ENCODE assay signal across 16 mouse cellular contexts in genomic region chr14:12406588-12406987, GRCm38 (mm10). TPM values are rescaled to one million over a fixed set of nuclear protein-coding genes. Genes with fewer than 3 reads are reported as not detected.
A peak's percentile ranks its signal among the peaks of the same experiment; 100 is the strongest.
DNase-seq lines count a peak whose midpoint lies in the region; ATAC-seq and TF ChIP-seq lines count a peak whose summit lies in the region.
"Had no signal": no experiment of that assay in that cellular context is flagged by ENCODE, and none has a peak within 500 bp of the region (broad histone marks: within the 10 kb centered on the region; RNA-seq: fewer than 3 reads in every experiment).

No protein-coding gene starts in this region.

- H3K9me3 ChIP-seq in hindbrain, embryonic 16.5 days (ENCODE audit: control insufficient read depth, low read length), result no peaks in the 10 kb centered on the region
- no peaks in the 10 kb centered on the region for H3K9me3 ChIP-seq in hindbrain, embryonic 11.5 days (ENCODE audit: control insufficient read depth, low read length)
- H3K9me3 ChIP-seq in midbrain, embryonic 14.5 days (ENCODE audit: control insufficient read depth, low read length), result no peaks in the 10 kb centered on the region
- H3K9me3 ChIP-seq in midbrain, embryonic 15.5 days, result no peaks in the 10 kb centered on the region
- H3K9me3 ChIP-seq in intestine, postnatal 0 days (ENCODE audit: control insufficient read depth), result no peaks in the 10 kb centered on the region
- H3K9me3 ChIP-seq in intestine, embryonic 15.5 days, result no peaks in the 10 kb centered on the region
- H3K9me3 ChIP-seq: embryonic facial prominence, embryonic 15.5 days; stomach, embryonic 15.5 days had no signal

- 57% methylated on average over 10 of the region's 10 CpGs for WGBS in hindbrain, embryonic 16.5 days
- 89% methylated on average over 10 of the region's 10 CpGs for WGBS in hindbrain, embryonic 11.5 days
- 48% methylated on average over 10 of the region's 10 CpGs for WGBS in midbrain, embryonic 14.5 days
- 55% methylated on average over 10 of the region's 10 CpGs for WGBS in midbrain, embryonic 15.5 days
- WGBS in intestine, postnatal 0 days, result 57% methylated on average over 10 of the region's 10 CpGs
- 60% methylated on average over 10 of the region's 10 CpGs for WGBS in intestine, embryonic 15.5 days

- no peak overlapping the region for H3K9ac ChIP-seq in hindbrain, embryonic 16.5 days (ENCODE audit: low read depth, low read length)
- H3K9ac ChIP-seq in hindbrain, embryonic 11.5 days (ENCODE audit: low read depth, low read length), result no peak overlapping the region
- H3K9ac ChIP-seq in midbrain, embryonic 14.5 days (replicated peaks; ENCODE audit: low read length), result no peak overlapping the region
- H3K9ac ChIP-seq in midbrain, embryonic 15.5 days, result no peak overlapping the region
- no peak overlapping the region for H3K9ac ChIP-seq in intestine, postnatal 0 days (ENCODE audit: low read depth, low read length)
- no peak overlapping the region for H3K9ac ChIP-seq in intestine, embryonic 15.5 days
- H3K9ac ChIP-seq: embryonic facial prominence, embryonic 15.5 days; liver, embryonic 14.5 days; stomach, embryonic 15.5 days had no signal

- no peak overlapping the region for H3K4me3 ChIP-seq in hindbrain, embryonic 16.5 days (ENCODE audit: low read length)
- H3K4me3 ChIP-seq in hindbrain, embryonic 11.5 days (ENCODE audit: low read depth, low read length), result no peak overlapping the region
- no peak overlapping the region for H3K4me3 ChIP-seq in midbrain, embryonic 14.5 days (replicated peaks; ENCODE audit: low read depth, low read length)
- H3K4me3 ChIP-seq in midbrain, embryonic 15.5 days, result no peak overlapping the region
- H3K4me3 ChIP-seq in intestine, postnatal 0 days (ENCODE audit: low read depth, low read length), result no peak overlapping the region
- no peak overlapping the region for H3K4me3 ChIP-seq in intestine, embryonic 15.5 days (replicated peaks)
- H3K4me3 ChIP-seq: embryonic facial prominence, embryonic 15.5 days; stomach, embryonic 15.5 days had no signal

- no peak for TF ChIP-seq CTCF in intestine, postnatal 0 days (IDR thresholded peaks at IDR 0.05; ENCODE audit: low read depth)

- 0 out of 2 replicates have a peak, but pooled peaks have one; percentile 48 for ATAC-seq in hindbrain, embryonic 16.5 days
- ATAC-seq in hindbrain, embryonic 11.5 days (ENCODE audit: low FRiP score), result no peak
- ATAC-seq in midbrain, embryonic 14.5 days (ENCODE audit: low FRiP score, low TSS enrichment), result peak; percentile 40; the same call in 1 of the 2 replicates
- ATAC-seq in midbrain, embryonic 15.5 days (replicated peaks), result no peak
- no peak for ATAC-seq in intestine, postnatal 0 days
- no peak for ATAC-seq in intestine, embryonic 15.5 days
- ATAC-seq: CD4-positive, CD25-positive, alpha-beta regulatory T cell, adult 4 months had no signal

- no peak overlapping the region for H3K4me2 ChIP-seq in hindbrain, embryonic 16.5 days (ENCODE audit: low read length)
- no peak overlapping the region for H3K4me2 ChIP-seq in hindbrain, embryonic 11.5 days (replicated peaks; ENCODE audit: low read depth, low read length)
- H3K4me2 ChIP-seq in midbrain, embryonic 14.5 days (ENCODE audit: low read length), result no peak overlapping the region
- no peak overlapping the region for H3K4me2 ChIP-seq in midbrain, embryonic 15.5 days
- H3K4me2 ChIP-seq in intestine, postnatal 0 days (replicated peaks; ENCODE audit: low read depth), result no peak overlapping the region
- H3K4me2 ChIP-seq in intestine, embryonic 15.5 days (replicated peaks), result no peak overlapping the region
- H3K4me2 ChIP-seq: embryonic facial prominence, embryonic 15.5 days; stomach, embryonic 15.5 days had no signal

- H3K27ac ChIP-seq in hindbrain, embryonic 16.5 days (ENCODE audit: low read depth, low read length), result no peak overlapping the region
- H3K27ac ChIP-seq in hindbrain, embryonic 11.5 days (ENCODE audit: low read depth, low read length), result no peak overlapping the region
- no peak overlapping the region for H3K27ac ChIP-seq in midbrain, embryonic 14.5 days (replicated peaks; ENCODE audit: low read depth, low read length)
- H3K27ac ChIP-seq in midbrain, embryonic 15.5 days, result no peak overlapping the region
- no peak overlapping the region for H3K27ac ChIP-seq in intestine, postnatal 0 days (ENCODE audit: low read depth, low read length)
- no peak overlapping the region for H3K27ac ChIP-seq in intestine, embryonic 15.5 days
- H3K27ac ChIP-seq: embryonic facial prominence, embryonic 15.5 days; liver, embryonic 14.5 days; macrophage; stomach, embryonic 15.5 days had no signal

- H3K27me3 ChIP-seq in hindbrain, embryonic 16.5 days (replicated peaks; ENCODE audit: control insufficient read depth, insufficient read depth, low read length), result no peaks in the 10 kb centered on the region
- peaks cover 7% of the 10 kb centered on the region for H3K27me3 ChIP-seq in hindbrain, embryonic 11.5 days (ENCODE audit: control insufficient read depth, insufficient read depth, low read length)
- H3K27me3 ChIP-seq in midbrain, embryonic 14.5 days (ENCODE audit: control insufficient read depth, insufficient read depth, low read length), result peaks cover 31% of the 10 kb centered on the region
- peaks cover 25% of the 10 kb centered on the region for H3K27me3 ChIP-seq in midbrain, embryonic 15.5 days (replicated peaks)
- H3K27me3 ChIP-seq in intestine, postnatal 0 days (replicated peaks; ENCODE audit: control insufficient read depth, insufficient read depth, low read length), result no peaks in the 10 kb centered on the region
- no peaks in the 10 kb centered on the region for H3K27me3 ChIP-seq in intestine, embryonic 15.5 days (replicated peaks)
- H3K27me3 ChIP-seq: embryonic facial prominence, embryonic 15.5 days; stomach, embryonic 15.5 days had no signal

- DNase-seq in hindbrain, embryonic 11.5 days (ENCODE audit: low spot score), result no peak
- peak; percentile 55 for DNase-seq in midbrain, embryonic 14.5 days
- peak; percentile 30 for DNase-seq in cerebellum, adult 11 months
- DNase-seq in cerebellum, postnatal 36 days, result peak; percentile 56 to 58
- DNase-seq: heart, postnatal 14 days had no signal

- peaks cover 7% of the 10 kb centered on the region for H3K36me3 ChIP-seq in hindbrain, embryonic 16.5 days (ENCODE audit: control insufficient read depth, insufficient read depth, low read length)
- no peaks in the 10 kb centered on the region for H3K36me3 ChIP-seq in hindbrain, embryonic 11.5 days (ENCODE audit: control insufficient read depth, insufficient read depth, low read length)
- H3K36me3 ChIP-seq in midbrain, embryonic 14.5 days (ENCODE audit: control insufficient read depth, insufficient read depth, low read length), result peaks cover 12% of the 10 kb centered on the region; the same call in 1 of the 2 replicates
- H3K36me3 ChIP-seq in midbrain, embryonic 15.5 days (replicated peaks), result peaks cover 13% of the 10 kb centered on the region; the same call in 1 of the 2 replicates
- no peaks in the 10 kb centered on the region for H3K36me3 ChIP-seq in intestine, postnatal 0 days (ENCODE audit: control insufficient read depth, insufficient read depth)
- no peaks in the 10 kb centered on the region for H3K36me3 ChIP-seq in intestine, embryonic 15.5 days
- H3K36me3 ChIP-seq: embryonic facial prominence, embryonic 15.5 days; stomach, embryonic 15.5 days had no signal

- no peaks in the 10 kb centered on the region for H3K4me1 ChIP-seq in hindbrain, embryonic 16.5 days (ENCODE audit: control insufficient read depth, insufficient read depth, low read depth, low read length)
- no peaks in the 10 kb centered on the region for H3K4me1 ChIP-seq in hindbrain, embryonic 11.5 days (replicated peaks; ENCODE audit: control insufficient read depth, insufficient read depth, low read length)
- H3K4me1 ChIP-seq in midbrain, embryonic 14.5 days (ENCODE audit: control insufficient read depth, insufficient read depth, low read length), result no peaks in the 10 kb centered on the region
- H3K4me1 ChIP-seq in midbrain, embryonic 15.5 days, result no peaks in the 10 kb centered on the region
- H3K4me1 ChIP-seq in intestine, postnatal 0 days (replicated peaks; ENCODE audit: control insufficient read depth, insufficient read depth, low read length), result no peaks in the 10 kb centered on the region
- H3K4me1 ChIP-seq in intestine, embryonic 15.5 days (replicated peaks), result no peaks in the 10 kb centered on the region
- H3K4me1 ChIP-seq: embryonic facial prominence, embryonic 15.5 days; stomach, embryonic 15.5 days had no signal

RNA-seq across cellular contexts. Expression of gene Fezf2, which starts 58.6 kb away (rescaled TPM):
- 0.06 and 2.3 TPM in 2 replicates for polyA plus RNA-seq in hindbrain, embryonic 16.5 days (2015; fragmentation: Nextera tagmentation; extraction: Ambion mirVana)
- not detected in 2 replicates for polyA plus RNA-seq in hindbrain, embryonic 11.5 days (2014; fragmentation: Nextera tagmentation; extraction: Ambion mirVana)
- 0.09 TPM in 1 of 2 replicates, not detected in the other for polyA plus RNA-seq in midbrain, embryonic 14.5 days (2014; fragmentation: Nextera tagmentation; extraction: Ambion mirVana)
- polyA plus RNA-seq in midbrain, embryonic 15.5 days (2015; fragmentation: Nextera tagmentation; extraction: Ambion mirVana), result 4.1 and 4.2 TPM in 2 replicates
- polyA plus RNA-seq in intestine, postnatal 0 days (2015; fragmentation: Nextera tagmentation; extraction: Ambion mirVana), result not detected in 2 replicates
- polyA plus RNA-seq in intestine, embryonic 15.5 days (2015; fragmentation: Nextera tagmentation; extraction: Ambion mirVana), result not detected in 2 replicates
- polyA plus RNA-seq: CD4-positive, CD25-positive, alpha-beta regulatory T cell, adult 4 months; intestine, embryonic 14.5 days; liver, embryonic 14.5 days; macrophage; stomach, embryonic 15.5 days; urinary bladder, adult 2 months had no signal

Comparison
In these comparisons a context has a peak if more than half of its experiments do, and no peak if none do; other contexts are left out.
1. ATAC-seq: peak in hindbrain, embryonic 16.5 days (single experiment) and midbrain, embryonic 14.5 days (single experiment); none in hindbrain, embryonic 11.5 days (single experiment), midbrain, embryonic 15.5 days (single experiment), intestine, postnatal 0 days (single experiment) and intestine, embryonic 15.5 days (single experiment).